Mouse (Mus musculus) urinary bladder, adult 2 months (tissue): ENCODE results near the gene Prokr2. TPM values are rescaled to one million over a fixed set of nuclear protein-coding genes. Genes with fewer than 3 reads are reported as not detected.

ENCODE experiments used
- DNase-seq: peaks from one replicate; pipeline ENCODE4 v3.0.0; 2022; ENCODE audit warnings: low spot score
- polyA plus RNA-seq: library from polyadenylated mRNA; depleted of rRNA; stranded (reverse); fragments of >200 nt; gene quantifications from 2 replicates; pipeline ENCODE4 v1.2.3, GENCODE M21; 2012; rRNA removed

The Prokr2 gene
- polyA plus RNA-seq = 0.01 TPM in 1 of 2 replicates, not detected in the other

DNA sequence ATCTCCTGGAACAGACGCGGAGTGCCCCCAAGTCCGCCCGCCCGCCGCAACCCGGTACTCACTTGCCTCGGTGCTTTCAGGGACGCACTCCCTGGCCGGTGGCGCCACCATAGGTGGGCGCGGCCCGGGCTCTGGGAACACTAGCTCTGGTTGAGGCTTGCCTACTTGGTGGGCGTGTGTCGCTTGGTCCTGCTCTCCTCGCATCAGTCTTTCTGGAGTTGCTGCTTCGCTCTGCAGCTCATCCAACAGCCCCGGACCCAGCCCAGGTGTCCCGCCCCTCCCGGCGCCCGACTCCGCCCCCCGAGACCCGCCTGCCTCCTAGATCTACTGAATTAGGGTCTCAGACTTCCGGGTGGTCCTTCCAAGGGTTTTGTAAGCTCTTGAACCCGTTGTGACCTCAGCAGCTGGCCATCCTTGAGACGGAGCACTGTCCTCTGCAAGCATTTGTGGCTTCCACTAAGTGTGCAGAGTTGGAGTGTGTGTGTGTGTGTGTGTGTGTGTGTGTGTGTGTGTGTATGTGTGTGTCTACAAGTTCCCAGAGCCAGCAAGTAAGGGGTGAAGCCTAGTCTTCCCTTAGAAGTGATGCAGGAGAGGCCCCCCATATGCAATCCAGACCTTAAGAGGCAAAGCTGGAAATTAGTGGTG, at the start of gene Prokr2:
Gene Prokr2, minus strand, starts transcription at position 254 of the 645 bp plus-strand sequence.
- no peak for DNase-seq

DNA sequence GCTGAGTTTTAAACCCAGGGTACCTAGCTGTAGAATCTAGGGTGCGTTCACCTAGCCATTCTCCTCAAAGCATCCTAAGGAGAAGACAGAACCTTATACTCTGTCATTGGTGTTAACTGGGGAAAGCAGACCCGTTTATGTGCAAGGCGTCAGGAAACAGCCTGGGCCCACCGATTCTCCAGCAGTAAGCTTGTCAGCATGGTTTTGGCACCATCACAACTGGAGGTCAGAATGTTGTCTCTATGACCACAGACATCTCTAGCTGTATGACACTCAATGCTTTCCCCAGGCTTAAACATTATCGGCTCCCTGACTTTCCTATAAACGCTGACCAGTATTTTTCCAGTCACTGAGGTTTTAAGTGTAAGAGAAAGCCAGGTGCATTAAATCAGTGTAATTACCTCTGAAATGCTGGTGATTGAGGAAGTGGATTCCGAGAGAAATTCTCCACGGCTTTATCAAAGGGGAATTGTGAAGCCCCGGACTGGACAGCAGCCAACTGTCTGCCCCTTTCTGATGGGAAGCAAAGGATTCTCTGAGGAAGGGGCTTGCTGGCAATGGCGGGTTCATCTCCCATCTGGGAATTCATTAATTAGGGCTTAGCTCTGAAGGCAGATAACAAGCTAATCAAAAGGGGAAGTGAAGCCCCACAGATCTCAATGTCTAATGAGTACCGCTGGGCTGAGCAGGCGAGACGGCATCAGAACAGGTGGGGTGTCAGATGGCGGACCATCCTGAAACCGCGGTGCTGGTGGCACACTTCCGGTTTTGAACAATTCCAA, 42.1 kb upstream of the Prokr2 start:
- no peak for DNase-seq

DNA sequence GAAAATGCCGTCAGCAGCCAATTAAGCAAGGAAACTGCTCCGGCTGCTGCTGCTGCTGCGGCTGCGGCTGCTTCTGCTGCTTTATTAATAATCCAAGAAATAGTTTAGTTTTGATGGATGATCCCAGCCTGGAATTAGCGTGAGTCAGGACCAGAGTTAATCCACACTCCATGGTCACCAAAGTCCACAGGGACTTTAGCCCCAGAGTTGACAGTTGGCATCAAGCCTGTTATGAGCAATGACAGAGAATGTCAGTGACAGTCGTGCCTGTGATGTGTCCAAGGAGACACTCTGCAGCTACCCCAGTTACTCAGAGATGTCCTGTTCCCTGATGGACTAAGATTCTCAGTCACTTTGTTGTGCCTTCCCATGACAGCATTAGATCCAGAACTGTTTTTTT, 40.3 kb upstream of the Prokr2 start:
- no peak for DNase-seq

DNA sequence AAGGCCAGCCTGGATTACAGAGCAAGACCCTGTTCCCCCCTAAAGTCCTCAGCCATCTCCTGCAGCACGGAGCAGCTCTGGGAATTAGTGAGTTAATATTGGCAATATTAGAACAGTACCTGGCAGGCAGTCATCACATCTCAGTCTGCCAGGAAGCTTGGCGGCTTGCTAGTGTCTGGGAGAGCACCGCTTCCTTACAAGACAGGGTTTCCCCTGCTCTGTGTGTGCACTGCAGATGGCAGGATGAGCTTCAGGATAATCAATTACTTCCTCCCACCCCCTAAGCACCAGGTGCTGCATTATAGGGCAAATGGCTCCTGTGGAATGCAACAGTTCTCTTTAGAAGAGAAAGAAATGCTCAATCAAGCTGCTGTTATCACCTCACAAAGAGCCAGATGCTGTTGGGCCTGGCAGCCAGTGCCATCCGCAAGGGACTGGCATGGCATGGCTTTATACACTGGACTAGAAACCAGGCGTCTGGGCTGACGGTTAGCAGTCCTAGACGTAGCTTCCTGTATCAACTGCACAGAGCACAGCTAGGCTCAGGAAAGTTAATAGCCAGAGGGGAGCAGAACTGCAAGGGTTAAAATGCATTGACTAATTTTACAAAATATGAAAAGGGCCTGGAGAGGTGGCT, 38.3 kb upstream of the Prokr2 start:
- DNase-seq = no peak

DNA sequence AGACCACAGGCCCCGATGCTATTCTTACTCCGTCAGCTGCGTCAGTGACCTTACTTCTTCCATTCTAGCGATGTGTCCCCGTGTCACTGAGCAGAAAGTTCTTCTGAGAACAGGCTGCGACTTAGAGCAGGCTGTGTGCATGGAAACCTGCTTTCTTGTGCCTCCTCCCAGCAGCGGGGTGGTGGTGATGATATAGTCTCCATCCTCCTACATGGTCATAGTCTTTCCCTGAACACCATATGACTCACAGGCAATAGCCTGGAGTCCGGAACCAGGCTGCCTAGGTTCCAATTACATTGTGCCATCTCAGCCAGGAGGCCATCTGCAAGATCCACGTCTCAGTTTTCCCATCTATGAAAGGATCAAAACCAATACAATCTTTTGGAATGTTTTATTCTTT, 37.6 kb upstream of the Prokr2 start:
- no peak for DNase-seq

DNA sequence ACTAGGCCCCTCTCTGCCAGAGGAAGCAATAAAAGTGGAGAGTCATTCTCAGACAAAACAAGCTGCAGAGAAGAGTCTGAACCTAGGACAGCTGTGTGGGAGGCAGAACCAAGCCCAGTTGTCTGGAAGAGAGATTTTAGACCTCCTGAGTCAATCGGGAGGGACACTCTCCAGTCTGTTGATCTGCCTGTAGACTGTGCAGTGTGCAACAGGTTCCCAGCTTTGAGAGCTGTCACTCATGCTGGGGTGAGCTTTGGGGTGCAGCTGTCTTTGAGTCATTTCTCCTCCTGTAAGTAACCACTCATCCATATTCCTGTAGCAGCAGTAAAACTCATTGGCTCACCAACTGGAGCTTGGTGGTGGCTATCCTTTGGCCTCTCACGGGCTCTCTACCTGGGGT, 33.2 kb upstream of the Prokr2 start:
- no peak for DNase-seq

DNA sequence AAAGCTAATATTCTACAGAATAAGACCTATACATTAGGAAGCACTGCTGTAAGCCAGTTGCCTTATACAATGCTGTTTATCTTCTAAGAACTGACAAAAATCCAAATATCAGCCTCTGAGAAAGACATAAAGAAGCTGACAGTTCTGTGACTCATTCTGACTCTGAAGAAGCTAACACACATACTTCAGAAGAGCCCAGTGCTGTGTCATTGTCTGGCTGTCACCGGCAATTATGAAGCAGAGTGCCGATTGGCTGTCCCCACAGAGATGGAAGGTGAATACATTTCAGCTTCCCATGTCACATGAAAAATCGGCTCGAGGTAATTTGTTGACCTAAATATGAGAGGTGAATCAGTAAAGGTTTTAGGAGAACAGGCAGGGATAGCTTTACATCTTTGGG, 24.9 kb upstream of the Prokr2 start:
- DNase-seq = no peak

DNA sequence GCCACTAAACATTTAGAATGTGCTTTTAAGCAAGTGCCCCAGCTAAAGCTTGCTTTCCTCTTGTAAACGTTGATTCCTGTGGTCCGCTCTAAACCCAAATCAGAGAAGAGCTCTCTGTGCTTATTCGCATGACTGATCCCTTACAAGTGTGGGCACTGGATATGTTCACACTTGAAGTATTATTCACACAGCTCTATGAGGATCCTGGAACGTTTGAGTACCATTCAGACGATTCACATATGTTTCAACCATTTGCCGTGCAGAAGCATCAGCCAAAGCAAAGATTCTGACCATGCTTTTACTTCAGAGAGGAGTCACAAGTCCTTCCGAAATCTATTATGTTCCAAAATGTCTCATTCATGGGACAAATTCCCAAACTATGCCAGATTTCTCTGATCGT, 12.9 kb upstream of the Prokr2 start:
- DNase-seq = no peak

DNA sequence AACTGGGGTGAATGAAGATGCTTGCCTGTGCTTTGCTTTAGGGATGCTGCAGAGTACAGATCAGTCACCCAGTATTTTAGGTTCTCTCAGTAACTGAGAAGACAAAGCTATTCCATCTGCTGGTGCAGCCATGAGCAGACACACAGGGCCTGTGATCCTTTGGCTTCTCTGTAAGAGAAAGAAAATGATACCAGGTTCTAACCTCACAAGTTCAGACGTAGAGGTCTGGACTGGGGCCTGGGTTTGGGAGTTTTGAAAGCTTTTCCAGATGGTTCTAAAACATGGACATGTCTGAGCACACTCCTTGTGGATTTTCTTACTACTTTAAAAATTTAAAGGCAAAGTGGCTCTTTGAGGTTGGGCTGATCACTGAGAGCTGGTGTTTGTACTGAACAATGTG, 10.5 kb upstream of the Prokr2 start:
- no peak for DNase-seq

DNA sequence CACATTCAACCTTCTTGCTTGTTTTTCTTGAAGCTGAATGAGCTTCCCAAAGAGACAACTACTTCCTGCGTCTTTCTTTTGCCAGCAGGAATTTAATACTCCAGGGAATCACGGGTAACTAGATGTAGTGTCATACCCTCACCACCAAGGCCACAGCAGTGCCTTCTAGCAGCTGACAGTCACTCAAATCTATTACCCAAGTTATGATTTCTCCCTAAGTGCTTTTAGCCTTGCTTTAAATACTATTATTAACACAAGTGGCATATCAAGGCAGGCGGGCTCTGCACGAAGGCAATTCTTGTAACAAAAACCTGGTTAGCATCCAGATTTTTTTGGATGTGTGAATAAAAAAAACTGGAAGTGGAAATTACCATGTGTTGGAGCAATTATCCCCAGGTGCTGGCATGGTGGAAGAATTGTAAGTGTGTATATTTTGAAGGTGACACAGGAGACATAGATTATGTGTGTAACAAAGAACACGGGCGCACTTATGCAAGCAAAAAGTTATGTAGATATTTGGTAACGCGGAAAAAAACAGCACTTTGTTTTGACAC, 5.4 kb upstream of the Prokr2 start:
- no peak for DNase-seq

DNA sequence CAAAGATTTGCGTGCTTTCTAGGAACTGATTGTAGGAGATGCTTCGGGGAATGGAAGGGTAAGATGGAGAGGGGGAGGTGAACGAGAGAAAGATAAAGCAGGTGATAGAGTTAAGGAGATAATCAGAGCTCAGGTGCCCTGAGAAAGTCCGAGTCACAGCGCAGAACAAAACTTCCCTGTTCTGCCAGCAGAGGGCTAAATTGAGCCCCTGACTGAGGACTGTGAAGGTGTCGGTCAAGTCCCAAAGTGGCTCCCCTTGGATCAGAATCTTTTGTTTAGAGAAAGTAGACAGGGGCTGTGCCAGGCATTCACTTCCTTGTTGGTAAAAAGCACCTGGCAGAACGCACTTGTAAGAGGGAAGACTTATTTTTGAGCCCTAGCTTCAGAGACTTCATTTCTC, 4.3 kb upstream of the Prokr2 start:
- DNase-seq = no peak

DNA sequence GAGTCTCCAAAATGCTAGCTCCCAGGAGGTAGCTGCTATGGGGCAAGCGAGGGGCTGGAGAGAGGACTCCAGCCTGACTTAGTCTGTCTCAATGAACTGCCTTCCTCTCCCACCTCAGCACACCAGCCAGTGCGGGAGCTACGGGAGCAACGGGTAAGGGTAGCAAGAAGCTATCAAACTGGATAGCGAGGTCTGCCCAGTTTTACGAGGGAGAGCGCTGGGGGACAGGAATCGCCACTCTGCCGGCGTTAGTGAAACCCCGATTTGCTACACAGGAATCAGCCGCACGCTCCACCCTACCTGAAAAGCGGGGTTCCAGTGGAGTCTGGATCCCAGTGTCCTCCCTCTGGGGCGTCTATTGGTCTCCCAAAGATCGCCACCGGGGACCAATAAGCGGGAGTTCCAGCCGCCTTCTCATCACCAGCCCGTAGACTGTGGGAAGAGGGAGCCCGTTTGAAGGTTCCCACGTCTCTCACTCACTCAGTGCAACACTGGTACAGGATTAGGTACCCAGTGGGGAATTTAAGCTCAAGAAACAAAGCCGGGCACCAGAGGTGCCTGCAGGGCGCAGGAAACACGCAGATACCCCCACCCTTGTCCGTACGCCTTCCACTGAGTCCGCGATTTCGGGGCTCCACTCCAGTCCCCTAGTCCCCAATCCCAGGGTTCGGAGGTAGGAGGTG, 595 bp downstream of the Prokr2 start:
- DNase-seq = no peak

DNA sequence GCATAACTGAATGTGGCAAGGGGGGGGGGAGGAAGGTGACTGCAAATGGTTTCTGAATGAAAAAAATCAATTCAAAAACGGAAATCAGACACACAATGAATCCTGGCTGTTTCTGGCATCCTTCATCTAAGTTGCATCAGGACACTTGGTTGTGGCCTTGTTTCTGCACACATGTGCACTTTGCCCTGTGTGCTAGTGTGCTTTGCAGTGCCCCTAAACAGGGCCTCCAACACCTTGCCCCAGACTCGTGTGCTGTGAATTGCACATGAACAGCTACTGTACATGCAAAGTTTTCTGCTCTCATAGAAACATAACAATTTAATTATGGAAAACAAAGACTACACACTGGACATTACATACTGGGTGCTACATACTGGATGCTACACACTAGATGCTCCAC, 2.9 kb downstream of the Prokr2 start:
- DNase-seq = no peak

DNA sequence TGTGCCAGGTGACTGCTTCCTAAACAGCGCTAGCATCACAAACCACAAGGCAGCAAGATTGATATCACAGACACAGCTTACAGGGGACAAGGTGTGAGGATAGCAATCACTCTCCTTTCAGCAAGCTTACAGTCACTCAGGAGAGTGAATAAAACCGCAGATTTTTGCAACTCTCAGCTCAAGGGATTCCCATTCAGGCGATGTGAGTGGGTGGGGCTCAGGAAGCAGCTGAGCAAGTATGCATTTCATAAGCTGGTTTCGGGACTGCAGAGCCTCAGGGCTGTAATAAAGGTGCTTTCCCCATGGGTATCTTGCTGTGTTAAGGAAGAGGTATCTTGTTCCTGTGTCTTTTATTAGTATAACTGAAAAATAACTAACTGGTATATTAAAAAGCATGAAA, 5.6 kb downstream of the Prokr2 start:
- no peak for DNase-seq

DNA sequence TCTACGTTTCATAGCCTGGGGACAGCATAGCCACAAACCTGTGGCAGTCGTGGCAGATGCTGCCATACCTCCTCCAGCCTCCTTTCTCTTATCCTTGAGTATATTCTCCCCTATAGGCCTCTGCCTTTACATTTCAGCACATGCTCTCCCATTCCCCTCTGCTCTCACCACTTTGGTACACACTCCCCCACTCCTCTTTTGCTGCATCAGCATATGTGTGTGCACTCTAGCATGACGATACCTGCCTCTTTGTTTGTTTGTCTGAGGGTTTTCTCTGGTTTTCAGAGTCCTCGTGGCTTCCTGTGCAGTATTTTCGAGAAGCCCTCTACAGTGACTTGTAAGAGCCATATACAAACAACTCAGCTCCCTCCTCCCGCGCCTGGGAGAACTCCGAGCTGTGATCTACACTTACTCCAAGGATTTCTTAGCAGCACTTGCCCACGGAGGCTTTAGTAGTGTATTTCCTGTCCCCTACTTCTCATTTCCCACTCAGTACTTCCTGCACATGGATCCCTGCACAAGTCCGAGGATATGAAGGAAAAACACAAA, 6.6 kb downstream of the Prokr2 start:
- no peak for DNase-seq

DNA sequence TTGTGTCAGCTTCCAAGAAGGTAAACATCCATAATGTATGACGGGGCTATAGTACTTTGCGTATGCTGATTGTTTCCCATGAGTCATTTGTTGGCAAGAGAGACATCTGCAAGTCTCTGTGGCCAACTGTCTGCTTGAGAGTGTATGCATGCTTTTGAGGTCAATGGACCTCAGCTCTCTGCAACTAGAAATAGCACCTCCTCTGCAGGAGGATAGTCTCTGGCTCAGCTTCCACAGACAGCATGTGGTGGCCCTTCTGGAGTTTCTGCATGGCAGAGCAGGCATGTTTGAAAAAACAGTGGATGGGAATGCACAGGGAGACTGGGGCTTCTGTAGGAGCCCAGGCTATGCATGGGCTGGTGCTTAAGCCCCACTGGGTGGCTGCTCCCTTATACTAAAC, 7.8 kb downstream of the Prokr2 start:
- no peak for DNase-seq

DNA sequence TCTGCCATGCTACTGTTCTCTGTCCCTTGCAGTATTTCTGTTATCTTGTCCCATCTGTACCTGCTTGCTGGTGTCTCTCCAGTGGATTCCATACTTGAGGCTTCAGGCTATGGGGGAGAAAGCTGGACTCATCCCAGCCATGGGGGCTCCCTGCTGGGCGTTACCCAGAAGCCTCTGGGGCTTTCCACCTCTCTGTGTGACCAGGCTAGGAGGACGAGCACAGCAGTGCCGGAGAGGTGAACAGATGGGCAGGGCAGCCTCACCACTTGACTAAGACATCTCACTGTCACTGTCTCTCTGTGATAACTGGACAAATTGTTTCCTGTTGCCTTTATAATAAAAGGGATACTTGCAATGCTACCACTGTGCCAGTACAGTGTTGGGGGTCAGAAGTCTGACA, 9.5 kb downstream of the Prokr2 start:
- no peak for DNase-seq

DNA sequence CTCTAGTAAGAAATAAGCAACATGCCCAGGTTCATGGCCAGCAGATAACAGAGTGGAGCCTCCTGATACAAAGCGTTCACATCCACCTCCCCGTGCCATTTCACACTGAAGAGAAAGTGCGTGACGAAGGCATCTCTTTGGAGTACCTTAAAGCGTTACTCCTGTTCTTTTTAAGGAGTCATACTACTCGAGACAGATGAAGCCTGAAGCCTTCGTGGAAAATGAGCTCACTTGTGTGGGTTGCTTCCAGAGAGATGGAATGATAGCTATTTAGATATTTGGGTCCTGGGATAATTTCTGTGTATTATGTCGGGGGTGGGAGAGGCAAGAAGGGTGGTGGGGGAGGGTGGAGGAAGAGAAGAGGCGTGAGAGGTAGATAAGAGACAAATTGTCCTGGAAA, 10.1 kb downstream of the Prokr2 start:
- no peak for DNase-seq

DNA sequence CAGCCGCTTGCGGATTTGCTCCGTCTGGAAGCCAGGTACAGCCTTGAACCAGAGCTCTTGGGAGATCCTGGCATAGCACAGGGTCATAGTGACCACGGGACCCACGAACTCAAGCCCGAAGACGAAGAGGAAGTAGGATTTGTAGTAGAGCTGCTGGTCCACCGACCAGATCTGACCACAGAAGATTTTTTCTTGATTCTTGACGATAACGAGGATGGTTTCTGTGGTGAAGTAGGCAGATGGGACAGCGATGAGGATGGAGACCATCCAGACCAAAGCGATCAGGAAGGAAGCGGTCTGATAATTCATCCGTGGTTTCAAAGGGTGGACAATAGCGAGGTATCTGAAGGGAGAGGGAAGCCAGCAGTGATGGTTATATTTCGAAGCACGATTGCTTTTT, 11.5 kb downstream of the Prokr2 start:
- DNase-seq = no peak

DNA sequence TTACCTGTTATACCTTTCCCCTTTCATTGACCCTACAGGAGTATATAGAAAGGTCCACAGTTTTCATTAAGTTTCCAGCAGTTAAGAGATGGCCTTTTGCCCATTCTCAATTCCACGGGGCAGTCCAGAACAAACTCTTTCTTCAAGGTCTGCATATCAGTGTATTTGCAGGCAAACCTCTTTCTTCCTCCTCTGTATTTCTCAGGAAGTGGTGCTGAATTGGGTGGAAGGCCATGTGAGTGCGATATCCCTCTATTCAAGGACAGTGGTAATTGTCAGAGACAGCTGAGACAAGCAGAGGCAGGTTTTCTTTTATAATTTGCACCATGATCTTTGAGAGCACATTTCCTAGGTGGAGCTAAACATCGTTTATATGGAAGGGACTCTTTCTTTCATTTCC, 16.8 kb downstream of the Prokr2 start:
- no peak for DNase-seq

DNA sequence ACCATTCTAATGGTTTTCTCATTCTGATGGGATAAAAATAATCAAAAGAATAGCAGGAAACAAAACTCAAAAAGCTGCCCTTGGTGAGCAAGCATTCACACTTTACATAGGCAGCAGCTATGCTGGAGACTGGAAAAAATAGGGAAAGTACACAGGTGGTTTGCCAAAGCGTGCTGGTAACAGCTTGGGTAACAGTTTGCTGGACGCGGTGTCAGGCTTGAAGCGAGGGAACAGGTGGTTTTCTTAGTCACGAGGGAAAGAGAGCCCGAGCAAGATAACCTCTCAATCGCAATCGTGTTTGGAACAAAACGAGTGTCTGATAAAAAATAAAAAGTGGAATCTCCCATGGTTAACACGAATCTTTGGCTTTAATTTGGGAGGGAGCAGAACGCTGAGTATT, 41.4 kb downstream of the Prokr2 start:
- DNase-seq = no peak

DNA sequence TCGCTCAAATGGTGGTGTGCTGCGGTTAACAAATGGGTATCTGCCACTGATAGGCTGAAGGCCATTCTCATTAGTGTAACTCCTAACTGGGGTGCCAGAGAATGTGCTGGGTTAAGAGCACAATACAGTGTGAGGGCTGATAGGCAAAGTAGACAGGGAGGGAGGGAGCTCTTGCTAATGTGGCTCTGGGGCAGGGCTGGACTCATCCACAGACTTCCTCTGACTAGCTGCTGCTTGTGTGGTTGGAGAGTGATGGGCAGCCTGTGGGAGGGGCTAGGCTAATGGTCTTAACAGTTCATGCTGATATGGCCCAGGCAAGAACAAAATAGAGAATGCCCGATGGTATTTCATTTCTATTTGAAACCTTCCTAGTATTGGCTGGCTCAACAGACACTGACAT, 44.0 kb downstream of the Prokr2 start:
- DNase-seq = no peak
